Mouse (Mus musculus) lung, postnatal 14 days (tissue): ENCODE measurements around the gene Nudt15.

Experiments
- DNase-seq: peaks from one replicate; pipeline ENCODE4 v3.0.0; 2021

The Nudt15 gene

GRCm38 (mm10) chr14:73507702-73508376, 40.2 kb downstream of the Nudt15 start:
- DNase-seq, result peak; percentile 50

GRCm38 (mm10) chr14:73507200-73507599, 40.8 kb downstream of the Nudt15 start:
- DNase-seq, result no peak

- DNase-seq, result no peak
Measured at GRCm38 (mm10) chr14:73506283-73506682, 41.8 kb downstream of the Nudt15 start.

- no peak for DNase-seq
Measured at GRCm38 (mm10) chr14:73503237-73503933, 44.7 kb downstream of the Nudt15 start.

GRCm38 (mm10) chr14:73502591-73503184, 45.4 kb downstream of the Nudt15 start:
- no peak for DNase-seq

- peak; percentile 36 for DNase-seq
Measured at GRCm38 (mm10) chr14:73501721-73502120, 46.3 kb downstream of the Nudt15 start.

GRCm38 (mm10) chr14:73501283-73501682, 46.8 kb downstream of the Nudt15 start:
- DNase-seq, result no peak

GRCm38 (mm10) chr14:73495753-73496152, 52.3 kb downstream of the Nudt15 start:
- no peak for DNase-seq

GRCm38 (mm10) chr14:73494122-73494521, 53.9 kb downstream of the Nudt15 start:
- DNase-seq, result no peak

GRCm38 (mm10) chr14:73493356-73493755, 54.7 kb downstream of the Nudt15 start:
- no peak for DNase-seq

GRCm38 (mm10) chr14:73486641-73487040, 61.4 kb downstream of the Nudt15 start:
- no peak for DNase-seq

- DNase-seq, result no peak
Measured at GRCm38 (mm10) chr14:73484366-73485110, 63.5 kb downstream of the Nudt15 start.

GRCm38 (mm10) chr14:73483516-73484229, 64.4 kb downstream of the Nudt15 start:
- DNase-seq, result peak; percentile 11

GRCm38 (mm10) chr14:73479771-73480170, 68.3 kb downstream of the Nudt15 start:
- DNase-seq, result no peak

- no peak for DNase-seq
Measured at GRCm38 (mm10) chr14:73478321-73478720, 69.7 kb downstream of the Nudt15 start.

- DNase-seq, result peak; percentile 34
Measured at GRCm38 (mm10) chr14:73477077-73477476, 71.0 kb downstream of the Nudt15 start.

GRCm38 (mm10) chr14:73476361-73476934, 71.6 kb downstream of the Nudt15 start:
- DNase-seq, result peak; percentile 35

GRCm38 (mm10) chr14:73475506-73475905, 72.5 kb downstream of the Nudt15 start:
- peak; percentile 32 for DNase-seq

- DNase-seq, result peak; percentile 43
Measured at GRCm38 (mm10) chr14:73474636-73475093, 73.4 kb downstream of the Nudt15 start.

- DNase-seq, result peak; percentile 50
Measured at GRCm38 (mm10) chr14:73473670-73474460, 74.2 kb downstream of the Nudt15 start.

- DNase-seq, result no peak
Measured at GRCm38 (mm10) chr14:73472205-73472604, 75.8 kb downstream of the Nudt15 start.
